Mouse (Mus musculus) heart, adult 2 months (tissue): ENCODE data around the gene Gjd3. TPM values are rescaled to one million over a fixed set of nuclear protein-coding genes. Genes with fewer than 3 reads are reported as not detected.

ENCODE experiments used
- DNase-seq, 2 experiments: peaks; one replicate each; pipeline ENCODE4 v3.0.0; 2021
- H3K27ac ChIP-seq: fragments of 200-600 bp; 2 replicates; pipeline ENCODE4 v1.8.1; 2022
- H3K27me3 ChIP-seq: fragments of 200-500 bp; 2 replicates; pipeline ENCODE4 v1.6.1; 2012; ENCODE audit warnings: mild to moderate bottlenecking, low read length, inconsistent platforms, mixed read lengths; ENCODE audit not compliant: control insufficient read depth, insufficient read depth
- H3K36me3 ChIP-seq: fragments of 200-500 bp; 2 replicates; pipeline ENCODE4 v1.6.1; 2012; ENCODE audit warnings: low read length, inconsistent platforms; ENCODE audit not compliant: control insufficient read depth, insufficient read depth
- H3K4me1 ChIP-seq: fragments of 200-500 bp; 2 replicates; pipeline ENCODE4 v1.6.1; 2011; ENCODE audit warnings: low read length; ENCODE audit not compliant: control insufficient read depth, insufficient read depth
- H3K4me3 ChIP-seq: fragments of 200-600 bp; 2 replicates; pipeline ENCODE4 v1.8.1; 2022
- H3K79me2 ChIP-seq: fragments of 200-500 bp; replicated peaks from 2 replicates; pipeline ENCODE4 v1.6.1; 2012; ENCODE audit warnings: mild to moderate bottlenecking, inconsistent platforms, low read length, moderate library complexity, mixed read lengths; ENCODE audit not compliant: control insufficient read depth, insufficient read depth
- H3K9ac ChIP-seq: fragments of 200-500 bp; 2 replicates; pipeline ENCODE4 v1.6.1; 2012; ENCODE audit warnings: low read depth, mild to moderate bottlenecking, control low read depth, inconsistent platforms, low read length, mixed read lengths
- CTCF ChIP-seq: fragments of 200-600 bp; IDR thresholded peaks from 2 replicates; pipeline ENCODE4 v1.8.1; 2022; ENCODE audit warnings: antibody characterized with exemption, mild to moderate bottlenecking, moderate library complexity
- EP300 ChIP-seq: fragments of 200-500 bp; IDR thresholded peaks from 2 replicates; pipeline ENCODE4 v1.6.1; 2011; ENCODE audit warnings: low read depth, low read length, control low read depth; ENCODE audit not compliant: insufficient read depth
- POLR2A ChIP-seq: fragments of 200-500 bp; IDR thresholded peaks from 2 replicates; pipeline ENCODE4 v1.6.1; 2011; ENCODE audit warnings: mild to moderate bottlenecking, low read depth, low read length, control low read depth; ENCODE audit not compliant: insufficient read depth
- WGBS: fragments of 180-500 bp; shearing (Covaris S2); methylation state at CpG from one replicate; pipeline ENCODE4 v1.1.7; 2018; 5-methylcytosine and 5-hydroxymethylcytosine counted together
- intact Hi-C: fragments of 180-260 bp; cut with DNase I; formaldehyde crosslinking; loops from one replicate; pipeline ENCODE4 v1.15.1; 2025
- polyA plus RNA-seq: library from polyadenylated mRNA; depleted of rRNA; stranded (reverse); fragments of >200 nt; gene quantifications from 2 replicates; pipeline ENCODE4 v1.2.3, GENCODE M21; 2012
- total RNA-seq, 2 experiments: library from RNA; stranded (reverse); gene quantifications; 2 replicates each; pipeline ENCODE4 v1.2.3; 2021

Gjd3 gene
- total and polyA plus RNA-seq, 3 experiments, result 0.27 to 0.94 (median 0.31) TPM

- no peak for DNase-seq
These were observed 33.4 kb downstream of the Gjd3 start for GRCm38 (mm10) chr11:98949242-98949957.

GRCm38 (mm10) chr11:98947969-98948569 is 34.7 kb downstream of the Gjd3 start:
- intact Hi-C loops, result no loop called here
- H3K9ac ChIP-seq, result no peak overlapping the region
- no peak overlapping the region; the same call in 1 of the 2 replicates for H3K27ac ChIP-seq
- H3K36me3 ChIP-seq, result peaks cover 2% of the 10 kb centered on the region; the same call in 1 of the 2 replicates
- 49% methylated on average over 18 of the region's 18 CpGs for WGBS
- H3K27me3 ChIP-seq, result no peaks in the 10 kb centered on the region
- DNase-seq, result no peak
- peaks cover 41% of the 10 kb centered on the region for H3K4me1 ChIP-seq
- no peak overlapping the region for H3K4me3 ChIP-seq
- no peak for TF ChIP-seq EP300
- TF ChIP-seq POLR2A, result no peak
- no peak for TF ChIP-seq CTCF
- peaks cover 2% of the 10 kb centered on the region; the same call in 1 of the 2 replicates for H3K79me2 ChIP-seq

More at GRCm38 (mm10) chr11:98949242-98949957, 33.4 kb downstream of the Gjd3 start:
- H3K27ac ChIP-seq, result no peak overlapping the region; the same call in 1 of the 2 replicates
- 57% methylated on average over 12 of the region's 12 CpGs for WGBS
- no peak overlapping the region for H3K9ac ChIP-seq
- peaks cover 38% of the 10 kb centered on the region for H3K4me1 ChIP-seq
- H3K36me3 ChIP-seq, result peaks cover 2% of the 10 kb centered on the region; the same call in 1 of the 2 replicates
- intact Hi-C loops, result no loop called here
- H3K27me3 ChIP-seq, result no peaks in the 10 kb centered on the region
- TF ChIP-seq EP300, result no peak
- TF ChIP-seq POLR2A, result no peak
- no peak for TF ChIP-seq CTCF
- H3K79me2 ChIP-seq, result peaks cover 2% of the 10 kb centered on the region; the same call in 1 of the 2 replicates
- H3K4me3 ChIP-seq, result no peak overlapping the region

GRCm38 (mm10) chr11:98945605-98945977 is 37.2 kb downstream of the Gjd3 start:
- intact Hi-C loops, result no loop called here
- Histone ChIP-seq H3K27ac (no peak overlapping the region; the same call in 1 of the 2 replicates), H3K4me1 (peaks cover 40% of the 10 kb centered on the region), H3K79me2 (peaks cover 2% of the 10 kb centered on the region; the same call in 1 of the 2 replicates), H3K27me3 (no peaks in the 10 kb centered on the region), H3K4me3 (no peak overlapping the region), H3K9ac (no peak overlapping the region), H3K36me3 (no peaks in the 10 kb centered on the region)
- 43% methylated on average over 3 of the region's 3 CpGs for WGBS
- TF ChIP-seq POLR2A (no peak), EP300 (no peak)
- peak; percentile 26 to 40 for DNase-seq

- peaks cover 3% of the 10 kb centered on the region; the same call in 1 of the 2 replicates for H3K79me2 ChIP-seq
- no peak overlapping the region for H3K4me3 ChIP-seq
- TF ChIP-seq EP300, result no peak
- no peak for TF ChIP-seq POLR2A
- no peak for TF ChIP-seq CTCF
- no peak overlapping the region for H3K9ac ChIP-seq
- H3K36me3 ChIP-seq, result no peaks in the 10 kb centered on the region
- peak overlapping the region; percentile 71; the same call in 1 of the 2 replicates for H3K27ac ChIP-seq
- intact Hi-C loops, result no loop called here
- no peaks in the 10 kb centered on the region for H3K27me3 ChIP-seq
- peaks cover 44% of the 10 kb centered on the region for H3K4me1 ChIP-seq
- peak; percentile 7 to 22 for DNase-seq
- 63% methylated on average over 11 of the region's 11 CpGs for WGBS
These were observed 37.8 kb downstream of the Gjd3 start for GRCm38 (mm10) chr11:98944897-98945604.

- Histone ChIP-seq H3K36me3 (no peaks in the 10 kb centered on the region), H3K79me2 (peaks cover 3% of the 10 kb centered on the region; the same call in 1 of the 2 replicates), H3K9ac (no peak overlapping the region; the same call in 1 of the 2 replicates), H3K4me3 (no peak overlapping the region), H3K27me3 (no peaks in the 10 kb centered on the region), H3K27ac (peak overlapping the region; percentile 71), H3K4me1 (peaks cover 45% of the 10 kb centered on the region)
- intact Hi-C loops, result loop anchor here (1.0 kb wide), 1 partner anchor 19 kb away; no protein-coding TSS in a partner anchor
- TF ChIP-seq CTCF, result no peak
- no peak for TF ChIP-seq EP300
- TF ChIP-seq POLR2A, result no peak
- peak; percentile 50 to 61 for DNase-seq
- WGBS, result 29% methylated on average over 14 of the region's 14 CpGs
These were observed 38.9 kb downstream of the Gjd3 start for GRCm38 (mm10) chr11:98943741-98944461.
